Mouse (Mus musculus) heart, postnatal 4 days (tissue): Measurements from ENCODE around the gene Accsl. TPM values are rescaled to one million over a fixed set of nuclear protein-coding genes. Genes with fewer than 3 reads are reported as not detected.

ENCODE experiments used
- DNase-seq: peaks from one replicate; pipeline ENCODE4 v3.0.0; 2021
- total RNA-seq, 2 experiments: library from RNA; stranded (reverse); gene quantifications; 2 replicates each; pipeline ENCODE4 v1.2.3; 2021

Gene Accsl
- not detected for total RNA-seq

- DNase-seq: no peak
Observed at GRCm38 (mm10) chr2:93869107-93869600, at the start of gene Accsl. Gene Accsl, minus strand, starts transcription at chr2:93869157.

GRCm38 (mm10) chr2:93913552-93913951, 44.6 kb upstream of the Accsl start:
- DNase-seq: no peak

GRCm38 (mm10) chr2:93911942-93912341, 43.0 kb upstream of the Accsl start:
- peak; percentile 23 for DNase-seq

GRCm38 (mm10) chr2:93909716-93910115, 40.8 kb upstream of the Accsl start:
- no peak for DNase-seq

- DNase-seq: peak; percentile 32
Observed at GRCm38 (mm10) chr2:93907519-93908294, 38.8 kb upstream of the Accsl start.

GRCm38 (mm10) chr2:93906316-93906715, 37.4 kb upstream of the Accsl start:
- peak; percentile 24 for DNase-seq

- DNase-seq: peak; percentile 35
Observed at GRCm38 (mm10) chr2:93903415-93903814, 34.5 kb upstream of the Accsl start.

- DNase-seq: no peak
Observed at GRCm38 (mm10) chr2:93902680-93903305, 33.8 kb upstream of the Accsl start.

- DNase-seq: peak; percentile 35
Observed at GRCm38 (mm10) chr2:93899397-93900380, 30.7 kb upstream of the Accsl start.

- peak; percentile 67 for DNase-seq
Observed at GRCm38 (mm10) chr2:93891611-93892280, 22.8 kb upstream of the Accsl start.

- DNase-seq: no peak
Observed at GRCm38 (mm10) chr2:93890143-93890542, 21.2 kb upstream of the Accsl start.

- DNase-seq: no peak
Observed at GRCm38 (mm10) chr2:93889071-93889470, 20.1 kb upstream of the Accsl start.

GRCm38 (mm10) chr2:93888366-93888765, 19.4 kb upstream of the Accsl start:
- DNase-seq: no peak

GRCm38 (mm10) chr2:93887273-93887672, 18.3 kb upstream of the Accsl start:
- DNase-seq: no peak

- no peak for DNase-seq
Observed at GRCm38 (mm10) chr2:93886013-93886794, 17.2 kb upstream of the Accsl start.

GRCm38 (mm10) chr2:93883066-93883465, 14.1 kb upstream of the Accsl start:
- no peak for DNase-seq

- no peak for DNase-seq
Observed at GRCm38 (mm10) chr2:93881640-93882367, 12.8 kb upstream of the Accsl start.

GRCm38 (mm10) chr2:93880981-93881380, 12.0 kb upstream of the Accsl start:
- DNase-seq: peak; percentile 33

GRCm38 (mm10) chr2:93880450-93880849, 11.5 kb upstream of the Accsl start:
- DNase-seq: no peak

- DNase-seq: peak; percentile 36
Observed at GRCm38 (mm10) chr2:93877005-93877404, 8.0 kb upstream of the Accsl start.
